Mouse (Mus musculus) heart, postnatal 0 days (tissue): ENCODE results near the gene Elf1.

Experiments used
- CTCF ChIP-seq: IDR thresholded peaks from 2 replicates; pipeline ENCODE4 v1.5.1; 2016; ENCODE audit warnings: antibody characterized with exemption, control low read depth, low read depth
- EP300 ChIP-seq: IDR thresholded peaks from 2 replicates; pipeline ENCODE4 v1.6.1; 2016; ENCODE audit warnings: antibody characterized with exemption, low read depth

- no peak for TF ChIP-seq EP300
- TF ChIP-seq CTCF, result no peak
Observed at GRCm38 (mm10) chr14:79508662-79509305, 27.8 kb downstream of the Elf1 start.
